Mouse (Mus musculus) hindbrain, embryonic 16.5 days (tissue): ENCODE measurements around the gene Hoxc6. TPM values are rescaled to one million over a fixed set of nuclear protein-coding genes. Genes with fewer than 3 reads are reported as not detected.

ENCODE experiments used
- ATAC-seq: fragments of 200-750 bp; cut with Nextera tagmentation; 2 replicates; pipeline ENCODE4 v1.8.0; 2017; ENCODE audit warnings: moderate TSS enrichment, moderate library complexity
- H3K27ac ChIP-seq: fragments of 300-500 bp; sonication (generic); 2 replicates; pipeline ENCODE4 v1.5.1; 2014; ENCODE audit warnings: low read depth, mild to moderate bottlenecking, control low read depth, low read length, moderate library complexity
- H3K27me3 ChIP-seq: fragments of 300-500 bp; sonication (generic); replicated peaks from 2 replicates; pipeline ENCODE4 v1.6.1; 2014; ENCODE audit warnings: low read length; ENCODE audit not compliant: control insufficient read depth, insufficient read depth
- H3K36me3 ChIP-seq: fragments of 300-500 bp; sonication (generic); 2 replicates; pipeline ENCODE4 v1.6.1; 2014; ENCODE audit warnings: mild to moderate bottlenecking, low read length, moderate library complexity, mixed read lengths; ENCODE audit not compliant: control insufficient read depth, insufficient read depth
- H3K4me1 ChIP-seq: fragments of 300-500 bp; sonication (generic); 2 replicates; pipeline ENCODE4 v1.6.1; 2014; ENCODE audit warnings: low read depth, low read length; ENCODE audit not compliant: control insufficient read depth, insufficient read depth
- H3K4me2 ChIP-seq: fragments of 300-500 bp; sonication (generic); 2 replicates; pipeline ENCODE4 v1.6.1; 2014; ENCODE audit warnings: mild to moderate bottlenecking, low read length, control low read depth, moderate library complexity
- H3K4me3 ChIP-seq: fragments of 300-500 bp; sonication (generic); 2 replicates; pipeline ENCODE4 v1.5.1; 2014; ENCODE audit warnings: mild to moderate bottlenecking, low read length, control low read depth, moderate library complexity
- H3K9ac ChIP-seq: fragments of 300-500 bp; sonication (generic); 2 replicates; pipeline ENCODE4 v1.6.1; 2014; ENCODE audit warnings: low read depth, mild to moderate bottlenecking, control low read depth, low read length, moderate library complexity
- H3K9me3 ChIP-seq: fragments of 300-500 bp; sonication (generic); 2 replicates; pipeline ENCODE4 v1.6.1; 2014; ENCODE audit warnings: mild to moderate bottlenecking, low read length, moderate library complexity; ENCODE audit not compliant: control insufficient read depth
- WGBS: fragments of 180-500 bp; shearing (Covaris S2); extraction: QIAGEN DNeasy Blood & Tissue Kit; methylation state at CpG from one replicate; pipeline ENCODE4 v1.1.7; 2014; 5-methylcytosine and 5-hydroxymethylcytosine counted together
- polyA plus RNA-seq: library from polyadenylated mRNA; unstranded; fragments of >200 nt; fragmentation: Nextera tagmentation; extraction: Ambion mirVana; gene quantifications from 2 replicates; pipeline ENCODE4 v1.2.1, GENCODE M21; 2015

Gene Hoxc6
- polyA plus RNA-seq, 1 experiment from 2014 or later = 4.0 TPM

DNA sequence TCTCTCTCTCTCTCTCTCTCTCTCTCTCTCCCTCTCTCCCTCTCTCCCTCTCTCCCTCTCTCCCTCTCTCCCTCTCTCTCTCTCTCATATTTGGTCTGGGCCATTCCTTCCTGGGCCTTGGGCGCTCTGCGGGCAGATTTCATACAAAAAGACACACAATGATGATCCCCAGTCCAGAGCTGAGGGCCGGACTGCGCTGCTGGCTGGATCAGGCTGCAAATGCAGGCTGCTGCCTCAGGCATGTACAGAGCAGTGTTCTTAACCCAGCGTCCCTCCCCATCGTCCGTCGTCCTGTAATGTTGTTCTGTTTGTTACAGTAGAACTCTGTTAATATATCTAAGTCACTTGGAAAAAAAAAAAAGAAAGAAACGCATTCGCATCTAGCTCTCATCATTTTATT is 13.5 kb upstream of the Hoxc6 start:
- Histone ChIP-seq H3K9ac (no peak overlapping the region), H3K9me3 (no peaks in the 10 kb centered on the region), H3K4me3 (no peak overlapping the region), H3K36me3 (no peaks in the 10 kb centered on the region), H3K4me1 (peaks cover 3% of the 10 kb centered on the region), H3K27ac (no peak overlapping the region), H3K27me3 (peaks cover 74% of the 10 kb centered on the region), H3K4me2 (no peak overlapping the region)
- no peak for ATAC-seq
- 3% methylated on average over 10 of the region's 10 CpGs for WGBS

GRCm38 (mm10) chr15:102984925-102985324 is 13.1 kb upstream of the Hoxc6 start:
- no peak for ATAC-seq
- WGBS = 7% methylated on average over 3 of the region's 3 CpGs
- Histone ChIP-seq H3K4me2 (no peak overlapping the region), H3K4me3 (no peak overlapping the region), H3K9me3 (no peaks in the 10 kb centered on the region), H3K36me3 (no peaks in the 10 kb centered on the region), H3K4me1 (peaks cover 3% of the 10 kb centered on the region), H3K27me3 (peaks cover 74% of the 10 kb centered on the region), H3K9ac (no peak overlapping the region), H3K27ac (no peak overlapping the region)

- Histone ChIP-seq H3K9me3 (no peaks in the 10 kb centered on the region), H3K36me3 (no peaks in the 10 kb centered on the region), H3K4me2 (no peak overlapping the region), H3K27ac (no peak overlapping the region), H3K27me3 (peaks cover 89% of the 10 kb centered on the region), H3K9ac (no peak overlapping the region), H3K4me3 (no peak overlapping the region), H3K4me1 (no peaks in the 10 kb centered on the region)
- WGBS = 3% methylated on average over 21 of the region's 21 CpGs
- ATAC-seq = peak; percentile 40; the same call in 1 of the 2 replicates
Observed at GRCm38 (mm10) chr15:102987124-102987833, 10.8 kb upstream of the Hoxc6 start.

DNA sequence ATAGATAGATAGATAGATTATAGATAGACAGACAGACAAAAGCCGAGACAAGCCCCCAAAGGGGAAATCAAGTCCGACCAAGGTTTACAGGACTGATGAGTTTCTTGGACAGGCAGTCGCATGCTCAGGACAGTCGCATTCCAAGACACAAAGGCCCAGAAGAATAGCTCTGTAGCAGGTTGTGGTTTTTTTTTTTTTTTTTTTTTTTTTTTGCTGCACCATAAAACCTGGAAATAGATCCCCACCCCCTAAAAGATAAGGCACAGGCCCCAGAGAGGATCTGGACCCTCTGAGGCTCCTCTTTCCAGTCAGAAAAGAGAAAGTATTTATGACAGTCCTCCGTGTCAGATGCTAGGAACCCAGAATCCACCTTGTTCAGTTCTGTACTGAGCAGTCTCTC is 10.0 kb upstream of the Hoxc6 start:
- no peak overlapping the region for H3K4me3 ChIP-seq
- peaks cover 89% of the 10 kb centered on the region for H3K27me3 ChIP-seq
- 19% methylated on average over 5 of the region's 5 CpGs for WGBS
- no peak overlapping the region for H3K9ac ChIP-seq
- no peak overlapping the region for H3K27ac ChIP-seq
- no peaks in the 10 kb centered on the region for H3K9me3 ChIP-seq
- no peak overlapping the region for H3K4me2 ChIP-seq
- no peaks in the 10 kb centered on the region for H3K36me3 ChIP-seq
- no peaks in the 10 kb centered on the region for H3K4me1 ChIP-seq
- ATAC-seq = no peak

- Histone ChIP-seq H3K4me2 (peak within 1 kb of the TSS; percentile 34), H3K4me3 (peak within 1 kb of the TSS; percentile 8; the same call in 1 of the 2 replicates), H3K27me3 (peaks cover 82% of the 10 kb centered on the region), H3K36me3 (no peaks in the 10 kb centered on the region), H3K27ac (no peak within 1 kb of the TSS), H3K4me1 (no peaks in the 10 kb centered on the region), H3K9ac (no peak within 1 kb of the TSS), H3K9me3 (no peaks in the 10 kb centered on the region)
- WGBS = under 1% methylated on average over 60 of the region's 69 CpGs
- no peak for ATAC-seq
Observed at GRCm38 (mm10) chr15:102990461-102991397, 7.3 kb upstream of the Hoxc6 start, which contains the start of gene Hoxc8. Hoxc8 (plus strand) TSS chr15:102990607.

GRCm38 (mm10) chr15:102991782-102992181 is 6.3 kb upstream of the Hoxc6 start:
- ATAC-seq = no peak
- WGBS = 6% methylated on average over 7 of the region's 7 CpGs
- H3K4me1 ChIP-seq = no peaks in the 10 kb centered on the region
- no peak overlapping the region for H3K27ac ChIP-seq
- H3K4me3 ChIP-seq = no peak overlapping the region
- H3K9ac ChIP-seq = no peak overlapping the region
- no peak overlapping the region for H3K4me2 ChIP-seq
- no peaks in the 10 kb centered on the region for H3K36me3 ChIP-seq
- peaks cover 79% of the 10 kb centered on the region for H3K27me3 ChIP-seq
- no peaks in the 10 kb centered on the region for H3K9me3 ChIP-seq

- ATAC-seq = no peak
- Histone ChIP-seq H3K4me1 (no peaks in the 10 kb centered on the region), H3K9ac (no peak overlapping the region), H3K9me3 (no peaks in the 10 kb centered on the region), H3K27ac (no peak overlapping the region), H3K27me3 (peaks cover 78% of the 10 kb centered on the region), H3K4me3 (no peak overlapping the region), H3K4me2 (no peak overlapping the region), H3K36me3 (no peaks in the 10 kb centered on the region)
- WGBS = 4% methylated on average over 11 of the region's 11 CpGs
Observed at GRCm38 (mm10) chr15:102992206-102992605, 5.9 kb upstream of the Hoxc6 start.

GRCm38 (mm10) chr15:102992863-102993262 is 5.2 kb upstream of the Hoxc6 start:
- Histone ChIP-seq H3K4me2 (no peak overlapping the region), H3K4me1 (no peaks in the 10 kb centered on the region), H3K9me3 (no peaks in the 10 kb centered on the region), H3K4me3 (no peak overlapping the region), H3K36me3 (no peaks in the 10 kb centered on the region), H3K27me3 (peaks cover 75% of the 10 kb centered on the region), H3K27ac (no peak overlapping the region), H3K9ac (no peak overlapping the region)
- ATAC-seq = no peak
- under 1% methylated on average over 3 of the region's 3 CpGs for WGBS

DNA sequence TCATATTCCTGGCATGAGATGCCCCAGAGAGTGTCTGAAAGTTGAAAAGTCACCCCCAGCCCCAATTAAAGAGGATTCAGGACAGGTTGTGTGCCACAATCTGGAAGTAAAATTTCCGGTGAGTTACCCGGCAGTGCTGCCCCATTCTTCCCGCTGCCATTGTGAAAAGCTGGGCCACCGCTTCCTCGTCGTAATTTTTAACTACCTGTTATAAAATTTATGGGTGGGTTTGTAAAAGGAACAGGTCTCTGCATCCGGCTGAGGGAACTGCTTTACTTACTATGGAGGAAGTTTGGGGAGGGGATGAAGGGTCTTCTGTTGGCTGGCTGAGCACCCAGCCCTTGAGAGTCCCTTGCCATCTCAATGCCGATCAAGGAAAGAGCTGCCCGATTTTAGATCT is 1.5 kb upstream of the Hoxc6 start:
- Histone ChIP-seq H3K36me3 (no peaks in the 10 kb centered on the region), H3K4me3 (no peak overlapping the region), H3K27ac (no peak overlapping the region), H3K4me1 (peaks cover 5% of the 10 kb centered on the region), H3K27me3 (peaks cover 73% of the 10 kb centered on the region), H3K4me2 (no peak overlapping the region), H3K9ac (no peak overlapping the region), H3K9me3 (no peaks in the 10 kb centered on the region)
- ATAC-seq = no peak
- WGBS = 4% methylated on average over 9 of the region's 9 CpGs
